Mouse (Mus musculus): ENCODE measurements around the gene Numb.
"Not testable (repeated sequence)": the region's sequence is repeated elsewhere in the genome, so short reads cannot be mapped to it uniquely, and the experiment has no call there.

Gene Numb

GRCm38 (mm10) chr12:83921535-83922381 is at the start of gene Numb:
Numb (minus strand) TSS chr12:83921934.
- peak; percentile 99 for DNase-seq (ENCODE audit: low spot score)

- DNase-seq (ENCODE audit: low spot score) = no peak
Observed at GRCm38 (mm10) chr12:83965235-83965634, 43.5 kb upstream of the Numb start.

- DNase-seq (ENCODE audit: low spot score) = no peak
Observed at GRCm38 (mm10) chr12:83958278-83958677, 36.5 kb upstream of the Numb start.

- no peak for DNase-seq (ENCODE audit: low spot score)
Observed at GRCm38 (mm10) chr12:83951711-83952575, 30.2 kb upstream of the Numb start.

GRCm38 (mm10) chr12:83950840-83951701 is 29.3 kb upstream of the Numb start:
- DNase-seq (ENCODE audit: low spot score) = no peak

GRCm38 (mm10) chr12:83950493-83950839 is 28.7 kb upstream of the Numb start, which contains the start of gene Riox1:
Riox1 (plus strand) TSS chr12:83950608.
- DNase-seq (ENCODE audit: low spot score) = peak; percentile 61

- DNase-seq (ENCODE audit: low spot score) = no peak
Observed at GRCm38 (mm10) chr12:83949776-83950492, 28.2 kb upstream of the Numb start.

GRCm38 (mm10) chr12:83949043-83949442 is 27.3 kb upstream of the Numb start:
- DNase-seq (ENCODE audit: low spot score) = no peak

GRCm38 (mm10) chr12:83947260-83947811 is 25.6 kb upstream of the Numb start:
- no peak for DNase-seq (ENCODE audit: low spot score)

GRCm38 (mm10) chr12:83941938-83942337 is 20.2 kb upstream of the Numb start:
- DNase-seq (ENCODE audit: low spot score) = no peak

GRCm38 (mm10) chr12:83940031-83940430 is 18.3 kb upstream of the Numb start:
- no peak for DNase-seq (ENCODE audit: low spot score)

- DNase-seq (ENCODE audit: low spot score) = no peak
Observed at GRCm38 (mm10) chr12:83939332-83939731, 17.6 kb upstream of the Numb start.

GRCm38 (mm10) chr12:83938592-83938991 is 16.9 kb upstream of the Numb start:
- DNase-seq (ENCODE audit: low spot score) = not testable (repeated sequence)

GRCm38 (mm10) chr12:83937600-83937999 is 15.9 kb upstream of the Numb start:
- no peak for DNase-seq (ENCODE audit: low spot score)

- DNase-seq (ENCODE audit: low spot score) = no peak
Observed at GRCm38 (mm10) chr12:83929186-83929804, 7.6 kb upstream of the Numb start.

GRCm38 (mm10) chr12:83927747-83928146 is 6.0 kb upstream of the Numb start:
- no peak for DNase-seq (ENCODE audit: low spot score)

GRCm38 (mm10) chr12:83926061-83926460 is 4.3 kb upstream of the Numb start:
- DNase-seq (ENCODE audit: low spot score) = no peak

GRCm38 (mm10) chr12:83925160-83925703 is 3.5 kb upstream of the Numb start:
- DNase-seq (ENCODE audit: low spot score) = no peak

GRCm38 (mm10) chr12:83924332-83924731 is 2.6 kb upstream of the Numb start:
- DNase-seq (ENCODE audit: low spot score) = no peak

GRCm38 (mm10) chr12:83923486-83923859 is 1.7 kb upstream of the Numb start:
- DNase-seq (ENCODE audit: low spot score) = no peak
